Mouse (Mus musculus) mouse embryonic stem cell (cell line): ENCODE data around the gene Nrap.

Source experiments
- in situ Hi-C, 2 experiments: fragments of 300-500 bp; cut with MboI; formaldehyde crosslinking; loops; 1 replicate in 1 of 2; 3 replicates in 1 of 2; pipeline ENCODE4 v1.14.3; 2019 to 2020; ENCODE audit warnings: low sequenced_read_pairs in 2 of 2, low pct_unique_long_range_greater_than_20kb in 1 of 2, mixed read lengths in 1 of 2; ENCODE audit not compliant: unreplicated experiment in 1 of 2

Gene Nrap

GRCm38 (mm10) chr19:56398528-56398795 is 8.6 kb upstream of the Nrap start:
- in situ Hi-C loops, result no loop called here

- in situ Hi-C loops, result no loop called here
Measured at GRCm38 (mm10) chr19:56397663-56398527, 8.1 kb upstream of the Nrap start.

- in situ Hi-C loops, result no loop called here
Measured at GRCm38 (mm10) chr19:56396669-56397621, 7.1 kb upstream of the Nrap start, which contains the start of gene Casp7. TSS of gene Casp7 (plus strand) at chr19:56397129.

GRCm38 (mm10) chr19:56396227-56396626 is 6.4 kb upstream of the Nrap start:
- in situ Hi-C loops, result no loop called here

- in situ Hi-C loops, result no loop called here
Measured at GRCm38 (mm10) chr19:56395183-56395935, 5.5 kb upstream of the Nrap start.

- in situ Hi-C loops, result no loop called here
Measured at GRCm38 (mm10) chr19:56393311-56393866, 3.6 kb upstream of the Nrap start.

- in situ Hi-C loops, result no loop called here
Measured at GRCm38 (mm10) chr19:56391307-56392046, 1.6 kb upstream of the Nrap start.

GRCm38 (mm10) chr19:56389176-56389575 is 661 bp downstream of the Nrap start:
- in situ Hi-C loops, result no loop called here

GRCm38 (mm10) chr19:56387726-56388302 is 2.0 kb downstream of the Nrap start:
- in situ Hi-C loops, result no loop called here

- in situ Hi-C loops, result no loop called here
Measured at GRCm38 (mm10) chr19:56386095-56386494, 3.7 kb downstream of the Nrap start.

GRCm38 (mm10) chr19:56385546-56385945 is 4.3 kb downstream of the Nrap start:
- in situ Hi-C loops, result no loop called here

GRCm38 (mm10) chr19:56381407-56381806 is 8.4 kb downstream of the Nrap start:
- in situ Hi-C loops, result no loop called here

GRCm38 (mm10) chr19:56380341-56380740 is 9.5 kb downstream of the Nrap start:
- in situ Hi-C loops, result no loop called here

GRCm38 (mm10) chr19:56378554-56379172 is 11.2 kb downstream of the Nrap start:
- in situ Hi-C loops, result no loop called here

- in situ Hi-C loops, result no loop called here
Measured at GRCm38 (mm10) chr19:56378007-56378406, 11.8 kb downstream of the Nrap start.

GRCm38 (mm10) chr19:56374011-56374410 is 15.8 kb downstream of the Nrap start:
- in situ Hi-C loops, result no loop called here

GRCm38 (mm10) chr19:56373246-56373645 is 16.6 kb downstream of the Nrap start:
- in situ Hi-C loops, result no loop called here
